Mouse (Mus musculus): Measurements from ENCODE around the gene Dazap2. TPM values are rescaled to one million over a fixed set of nuclear protein-coding genes. Genes with fewer than 3 reads are reported as not detected.
"Not testable (repeated sequence)": the region's sequence is repeated elsewhere in the genome, so short reads cannot be mapped to it uniquely, and the experiment has no call there.

The Dazap2 gene
- polyA plus RNA-seq, 1 experiment from 2014 or later = 130 TPM

GRCm38 (mm10) chr15:100588297-100588696 is 26.9 kb upstream of the Dazap2 start:
- WGBS = 76% methylated on average over 6 of the region's 6 CpGs
- Histone ChIP-seq H3K27me3 (no peaks in the 10 kb centered on the region), H3K27ac (no peak overlapping the region), H3K4me1 (no peaks in the 10 kb centered on the region), H3K4me3 (no peak overlapping the region), H3K9ac (no peak overlapping the region), H3K36me3 (peaks cover 3% of the 10 kb centered on the region; the same call in 1 of the 2 replicates), H3K9me3 (no peaks in the 10 kb centered on the region), H3K4me2 (replicated peaks) (no peak overlapping the region)
- ATAC-seq (ENCODE audit: insufficient number of reproducible peaks, insufficient read depth, low FRiP score, low TSS enrichment) = no peak

DNA sequence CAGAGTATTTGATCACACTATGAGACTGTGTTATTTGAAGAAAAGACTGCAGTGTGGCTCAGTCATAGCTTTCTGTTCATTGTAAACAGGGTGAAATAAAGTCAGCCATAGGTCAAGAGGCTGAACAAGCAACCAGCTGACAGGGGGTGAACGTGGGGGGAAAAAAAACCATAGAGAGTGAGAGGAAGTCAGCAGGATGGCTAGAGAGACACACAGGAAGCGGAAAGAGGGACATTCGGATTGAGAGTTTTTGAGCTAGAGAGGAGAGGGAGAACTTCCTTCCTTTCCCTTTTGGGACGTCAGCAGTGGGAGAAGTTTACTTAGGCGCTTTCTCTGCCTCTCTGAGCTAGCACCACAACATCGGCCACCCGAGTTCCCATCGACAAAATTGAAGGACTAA is 24.7 kb upstream of the Dazap2 start:
- Histone ChIP-seq H3K4me3 (no peak overlapping the region), H3K27me3 (no peaks in the 10 kb centered on the region), H3K27ac (no peak overlapping the region), H3K9me3 (no peaks in the 10 kb centered on the region; the same call in 1 of the 2 replicates), H3K4me1 (no peaks in the 10 kb centered on the region), H3K4me2 (replicated peaks) (no peak overlapping the region), H3K36me3 (peaks cover 3% of the 10 kb centered on the region; the same call in 1 of the 2 replicates), H3K9ac (no peak overlapping the region)
- 81% methylated on average over 8 of the region's 8 CpGs for WGBS
- no peak for ATAC-seq (ENCODE audit: insufficient number of reproducible peaks, insufficient read depth, low FRiP score, low TSS enrichment)

GRCm38 (mm10) chr15:100592817-100593216 is 22.3 kb upstream of the Dazap2 start:
- H3K4me3 ChIP-seq = no peak overlapping the region
- H3K27me3 ChIP-seq = no peaks in the 10 kb centered on the region
- ATAC-seq (ENCODE audit: insufficient number of reproducible peaks, insufficient read depth, low FRiP score, low TSS enrichment) = no peak
- H3K4me2 ChIP-seq (replicated peaks) = no peak overlapping the region
- H3K27ac ChIP-seq = no peak overlapping the region
- H3K9ac ChIP-seq = no peak overlapping the region
- H3K36me3 ChIP-seq = no peaks in the 10 kb centered on the region
- WGBS = 74% methylated on average over 6 of the region's 6 CpGs
- no peaks in the 10 kb centered on the region for H3K4me1 ChIP-seq
- H3K9me3 ChIP-seq = no peaks in the 10 kb centered on the region; the same call in 1 of the 2 replicates

DNA sequence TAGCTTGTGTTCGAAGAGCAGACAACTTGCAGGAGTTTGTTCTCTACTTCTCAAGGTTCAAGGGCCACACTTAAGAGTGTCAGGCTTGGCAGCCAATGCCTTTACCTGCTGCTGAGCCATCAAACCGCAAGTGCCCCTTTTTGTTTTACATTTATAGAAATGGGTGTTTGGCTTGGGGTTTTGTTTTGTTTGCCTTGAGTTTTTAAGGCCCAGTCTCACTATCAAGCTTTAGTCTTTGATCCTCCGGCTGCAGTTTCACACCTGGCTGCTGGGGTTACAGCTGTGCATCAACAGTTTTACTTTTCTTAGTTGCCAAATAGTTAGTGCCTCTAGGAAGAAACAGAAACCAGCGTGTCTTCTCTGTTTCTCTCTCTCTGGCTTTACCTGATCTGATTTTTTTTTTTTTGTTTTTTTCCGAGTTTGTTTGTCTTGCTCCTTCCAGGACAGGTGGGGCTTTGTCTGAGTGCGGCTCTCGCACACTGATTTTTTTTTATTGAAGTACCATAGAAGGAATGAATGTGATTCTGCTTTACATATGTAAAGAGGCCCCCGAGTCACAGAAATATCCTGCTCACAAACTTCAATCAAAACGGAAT is 16.8 kb upstream of the Dazap2 start:
- Histone ChIP-seq H3K36me3 (no peaks in the 10 kb centered on the region), H3K27me3 (peaks cover 25% of the 10 kb centered on the region), H3K9ac (no peak overlapping the region), H3K4me3 (peak overlapping the region; percentile 83), H3K27ac (no peak overlapping the region), H3K4me2 (replicated peaks) (peak overlapping the region; percentile 96), H3K9me3 (no peaks in the 10 kb centered on the region; the same call in 1 of the 2 replicates), H3K4me1 (peaks cover 7% of the 10 kb centered on the region; the same call in 1 of the 2 replicates)
- ATAC-seq (ENCODE audit: insufficient number of reproducible peaks, insufficient read depth, low FRiP score, low TSS enrichment) = no peak
- WGBS = 28% methylated on average over 9 of the region's 9 CpGs

DNA sequence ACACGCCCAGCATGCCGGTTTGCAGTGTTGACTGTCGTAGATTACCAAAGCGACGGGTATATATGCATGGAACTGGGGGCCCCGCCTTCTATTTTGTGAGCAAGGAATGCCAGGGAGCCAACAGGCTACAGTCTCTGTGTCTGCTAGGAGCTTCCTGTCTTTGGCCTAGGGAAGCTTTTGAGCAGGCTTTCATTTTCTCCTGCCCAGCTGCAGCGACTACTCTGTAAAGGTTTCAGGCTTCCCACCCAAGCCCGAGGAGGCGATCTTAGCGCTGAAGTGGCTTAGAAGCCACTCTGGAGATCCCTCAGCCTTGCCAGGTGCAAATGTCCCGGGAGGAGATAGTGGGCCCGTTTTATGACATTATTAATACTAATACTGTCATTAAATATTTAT is 16.3 kb upstream of the Dazap2 start:
- Histone ChIP-seq H3K27me3 (peaks cover 27% of the 10 kb centered on the region), H3K36me3 (no peaks in the 10 kb centered on the region), H3K9ac (peak overlapping the region; percentile 86), H3K27ac (no peak overlapping the region), H3K9me3 (no peaks in the 10 kb centered on the region; the same call in 1 of the 2 replicates), H3K4me2 (replicated peaks) (peak overlapping the region; percentile 96), H3K4me3 (peak overlapping the region; percentile 83), H3K4me1 (peaks cover 7% of the 10 kb centered on the region; the same call in 1 of the 2 replicates)
- 2% methylated on average over 12 of the region's 12 CpGs for WGBS
- ATAC-seq (ENCODE audit: insufficient number of reproducible peaks, insufficient read depth, low FRiP score, low TSS enrichment) = no peak

DNA sequence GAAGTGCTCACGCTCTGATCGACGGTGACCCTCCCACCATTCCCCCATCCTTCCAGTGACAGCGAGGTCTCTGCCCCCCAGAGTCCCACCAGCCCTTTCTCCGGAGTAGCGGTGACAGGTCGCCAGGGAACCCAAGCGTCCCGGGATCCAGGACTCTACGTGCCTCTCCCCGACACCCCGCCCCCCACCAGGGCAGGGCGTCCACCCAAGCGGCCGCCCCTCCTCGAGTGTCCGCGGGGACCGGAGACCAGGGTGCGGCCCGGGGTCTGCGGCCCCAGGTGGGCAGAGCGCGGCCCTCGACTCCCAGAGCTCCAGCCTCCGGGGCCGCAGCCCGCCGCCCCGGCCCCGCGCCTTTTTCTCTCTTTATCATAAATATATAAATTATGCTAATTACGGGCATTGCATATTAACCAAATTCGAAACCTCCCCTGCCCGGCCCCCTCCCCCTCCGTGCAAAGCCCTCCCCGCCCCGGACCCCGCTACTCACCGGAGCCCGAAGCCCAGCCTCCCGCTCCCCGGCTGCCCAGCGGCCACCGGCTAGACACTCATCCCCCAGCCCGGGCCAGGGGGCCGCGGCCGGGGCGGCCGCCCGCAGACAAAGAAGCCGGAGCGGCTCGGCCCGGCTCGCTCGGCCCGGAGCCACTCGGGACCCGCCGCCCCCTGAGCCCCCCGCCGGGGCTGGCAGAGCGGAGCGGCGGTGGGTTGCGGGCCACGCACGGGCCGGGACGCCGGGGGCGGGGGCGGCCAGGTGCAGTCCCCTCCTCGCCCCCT is 15.7 kb upstream of the Dazap2 start, which contains the start of gene Pou6f1:
Gene Pou6f1 (minus strand): TSS at position 709 of the 771 bp plus-strand sequence.
- peak within 1 kb of the TSS; percentile 86 for H3K9ac ChIP-seq
- peaks cover 7% of the 10 kb centered on the region; the same call in 1 of the 2 replicates for H3K4me1 ChIP-seq
- H3K27me3 ChIP-seq = peaks cover 28% of the 10 kb centered on the region
- ATAC-seq (ENCODE audit: insufficient number of reproducible peaks, insufficient read depth, low FRiP score, low TSS enrichment) = no peak
- no peak within 1 kb of the TSS for H3K27ac ChIP-seq
- under 1% methylated on average over 66 of the region's 76 CpGs for WGBS
- H3K36me3 ChIP-seq = no peaks in the 10 kb centered on the region
- H3K9me3 ChIP-seq = no peaks in the 10 kb centered on the region
- peak within 1 kb of the TSS; percentile 83 for H3K4me3 ChIP-seq
- H3K4me2 ChIP-seq (replicated peaks) = peak within 1 kb of the TSS; percentile 96

- no peaks in the 10 kb centered on the region for H3K9me3 ChIP-seq
- 2% methylated on average over 35 of the region's 35 CpGs for WGBS
- H3K4me3 ChIP-seq = peak overlapping the region; percentile 83
- H3K27ac ChIP-seq = no peak overlapping the region
- peaks cover 33% of the 10 kb centered on the region for H3K27me3 ChIP-seq
- peak; percentile 42; the same call in 1 of the 2 replicates for ATAC-seq (ENCODE audit: insufficient number of reproducible peaks, insufficient read depth, low FRiP score, low TSS enrichment)
- no peaks in the 10 kb centered on the region for H3K36me3 ChIP-seq
- peak overlapping the region; percentile 96 for H3K4me2 ChIP-seq (replicated peaks)
- H3K9ac ChIP-seq = peak overlapping the region; percentile 86
- peaks cover 7% of the 10 kb centered on the region; the same call in 1 of the 2 replicates for H3K4me1 ChIP-seq
Measured at GRCm38 (mm10) chr15:100600047-100600695, 15.0 kb upstream of the Dazap2 start.

- no peak for ATAC-seq (ENCODE audit: insufficient number of reproducible peaks, insufficient read depth, low FRiP score, low TSS enrichment)
- no peaks in the 10 kb centered on the region for H3K9me3 ChIP-seq
- no peak overlapping the region for H3K27ac ChIP-seq
- no peak overlapping the region for H3K9ac ChIP-seq
- peak overlapping the region; percentile 96 for H3K4me2 ChIP-seq (replicated peaks)
- H3K4me3 ChIP-seq = peak overlapping the region; percentile 83
- WGBS = 9% methylated on average over 21 of the region's 21 CpGs
- H3K4me1 ChIP-seq = peaks cover 7% of the 10 kb centered on the region; the same call in 1 of the 2 replicates
- peaks cover 39% of the 10 kb centered on the region for H3K27me3 ChIP-seq
- H3K36me3 ChIP-seq = no peaks in the 10 kb centered on the region
Measured at GRCm38 (mm10) chr15:100600696-100601272, 14.4 kb upstream of the Dazap2 start.

DNA sequence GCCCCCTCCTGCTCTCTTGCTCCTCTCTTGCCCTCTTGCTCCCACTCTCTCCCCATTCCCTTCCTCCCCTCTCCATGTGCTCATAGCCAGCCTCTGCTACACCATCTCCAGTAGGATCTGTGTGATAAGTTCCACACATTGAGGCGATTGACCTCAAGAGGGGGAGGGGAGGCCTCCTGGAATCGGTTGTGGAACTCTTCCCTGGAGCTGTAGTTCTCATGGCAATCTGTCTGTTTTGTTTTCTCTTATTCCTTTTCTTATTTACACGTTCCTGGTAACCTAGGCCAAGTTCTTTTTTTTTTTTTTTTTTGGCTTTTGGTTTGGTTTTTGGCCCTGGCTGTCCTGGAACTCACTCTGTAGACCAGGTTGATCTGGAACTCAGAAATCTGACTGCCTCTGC is 13.5 kb upstream of the Dazap2 start:
- Histone ChIP-seq H3K4me1 (peaks cover 7% of the 10 kb centered on the region; the same call in 1 of the 2 replicates), H3K9ac (no peak overlapping the region), H3K27me3 (peaks cover 39% of the 10 kb centered on the region), H3K4me3 (no peak overlapping the region), H3K9me3 (no peaks in the 10 kb centered on the region), H3K4me2 (replicated peaks) (no peak overlapping the region), H3K36me3 (no peaks in the 10 kb centered on the region), H3K27ac (no peak overlapping the region)
- ATAC-seq (ENCODE audit: insufficient number of reproducible peaks, insufficient read depth, low FRiP score, low TSS enrichment) = no peak
- 36% methylated on average over 3 of the region's 3 CpGs for WGBS

- 92% methylated on average over 8 of the region's 8 CpGs for WGBS
- H3K4me2 ChIP-seq (replicated peaks); ATAC-seq (ENCODE audit: insufficient number of reproducible peaks, insufficient read depth, low FRiP score, low TSS enrichment); H3K9me3 ChIP-seq; H3K9ac ChIP-seq; H3K27ac ChIP-seq; H3K36me3 ChIP-seq; H3K4me1 ChIP-seq; H3K4me3 ChIP-seq: not testable (repeated sequence)
- H3K27me3 ChIP-seq = peaks cover 21% of the 10 kb centered on the region
Measured at GRCm38 (mm10) chr15:100606677-100607076, 8.5 kb upstream of the Dazap2 start.

DNA sequence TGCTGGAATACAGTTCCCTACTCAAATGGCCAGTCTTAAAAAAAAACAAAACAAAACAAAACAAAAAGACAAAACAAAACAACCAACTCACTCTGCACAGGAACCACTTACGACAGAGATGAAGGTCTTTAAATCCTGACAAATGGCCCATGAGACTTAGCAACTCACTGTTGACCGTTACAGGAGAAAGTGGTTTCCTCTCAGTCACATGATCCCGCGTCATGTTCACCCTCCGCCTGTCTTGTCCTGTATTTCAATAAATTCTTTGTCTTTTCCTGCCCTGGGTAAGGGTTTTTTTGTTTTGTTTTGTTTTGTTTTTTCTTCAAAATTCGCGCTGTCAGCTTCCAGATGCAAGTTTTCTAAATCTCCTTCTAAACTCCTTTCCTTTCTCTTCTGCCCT is 3.2 kb upstream of the Dazap2 start:
- Histone ChIP-seq H3K27ac (no peak overlapping the region), H3K4me3 (no peak overlapping the region), H3K9ac (no peak overlapping the region), H3K27me3 (no peaks in the 10 kb centered on the region), H3K4me2 (replicated peaks) (no peak overlapping the region), H3K36me3 (no peaks in the 10 kb centered on the region), H3K4me1 (peaks cover 11% of the 10 kb centered on the region; the same call in 1 of the 2 replicates), H3K9me3 (no peaks in the 10 kb centered on the region)
- WGBS = 79% methylated on average over 7 of the region's 7 CpGs
- no peak for ATAC-seq (ENCODE audit: insufficient number of reproducible peaks, insufficient read depth, low FRiP score, low TSS enrichment)
